Mouse (Mus musculus): ENCODE results near the gene Klc2. TPM values are rescaled to one million over a fixed set of nuclear protein-coding genes. Genes with fewer than 3 reads are reported as not detected.
"Not testable (repeated sequence)": the region's sequence is repeated elsewhere in the genome, so short reads cannot be mapped to it uniquely, and the experiment has no call there.

The Klc2 gene
- 10 to 100 TPM; 53.0 to 56.6 TPM for total RNA-seq (2021)
- long read RNA-seq, experiment 1, transcript Klc2-204 (16 exons, 3,169 nt), result major isoform, 13 of 28 reads
- long read RNA-seq, experiment 1, partial matches to known transcripts, result 2 of 28 reads
- long read RNA-seq, experiment 1, other reads (novel, unspliced or antisense), result 13 of 28 reads
- long read RNA-seq, experiment 2, transcript Klc2-204 (16 exons, 3,169 nt), result major isoform, 13 of 38 reads
- long read RNA-seq, experiment 2, partial matches to known transcripts, result 2 of 38 reads
- long read RNA-seq, experiment 2, other reads (novel, unspliced or antisense), result 23 of 38 reads

GRCm38 (mm10) chr19:5118384-5118698 is at the start of gene Klc2:
Gene Klc2 (minus strand): TSS chr19:5118560.
- intact Hi-C loops (cut with DNase I), result no loop called here
- no peak for DNase-seq

GRCm38 (mm10) chr19:5167477-5167876 is 49.1 kb upstream of the Klc2 start:
- no peak for DNase-seq
- intact Hi-C loops (cut with DNase I), result loop anchor here (5.0 kb wide), 1 partner anchor 485 kb away; no protein-coding TSS in a partner anchor

DNA sequence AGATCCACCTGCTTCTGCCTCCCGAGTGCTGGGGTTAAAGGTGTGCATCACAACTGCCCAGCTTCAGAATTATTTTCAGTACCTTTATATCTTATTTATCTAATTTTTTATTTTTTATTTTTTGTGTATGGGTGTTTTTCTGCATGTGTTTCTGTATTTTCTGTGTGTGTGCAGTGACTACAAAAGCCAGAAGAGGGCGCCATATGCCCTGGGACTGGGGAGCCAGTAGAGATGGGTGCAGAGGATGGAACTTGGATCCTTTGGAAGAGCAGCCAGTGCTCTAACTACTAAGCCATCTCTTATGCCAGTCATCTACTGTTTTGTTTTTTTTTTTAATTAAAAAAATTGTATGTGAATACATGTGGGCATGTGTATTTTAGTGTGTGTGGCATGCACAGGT is 46.0 kb upstream of the Klc2 start:
- DNase-seq, result no peak
- intact Hi-C loops (cut with DNase I), result no loop called here

- DNase-seq, result no peak
- intact Hi-C loops (cut with DNase I), result no loop called here
These were observed 43.6 kb upstream of the Klc2 start for GRCm38 (mm10) chr19:5161913-5162312.

DNA sequence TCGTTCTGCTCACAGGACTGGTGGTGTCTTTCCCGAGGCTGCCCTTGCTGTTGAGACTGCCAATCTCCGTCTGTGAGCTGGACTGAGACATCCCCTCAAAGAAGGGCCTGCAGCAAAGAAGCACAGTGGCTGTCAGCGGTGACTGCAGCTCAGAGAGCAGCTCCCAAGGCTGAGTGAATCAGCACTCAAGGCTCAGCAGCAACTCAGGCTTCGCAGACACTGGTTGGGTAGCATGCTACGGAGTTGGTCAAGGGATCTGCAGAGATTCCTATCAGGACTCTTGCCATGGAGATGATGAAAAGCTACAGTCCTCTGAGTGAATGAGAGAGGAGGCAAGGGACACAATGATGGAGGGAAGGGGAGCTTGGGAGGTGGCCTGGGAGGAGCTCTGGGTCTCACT is 33.9 kb upstream of the Klc2 start:
- no peak for DNase-seq
- intact Hi-C loops (cut with DNase I), result no loop called here

DNA sequence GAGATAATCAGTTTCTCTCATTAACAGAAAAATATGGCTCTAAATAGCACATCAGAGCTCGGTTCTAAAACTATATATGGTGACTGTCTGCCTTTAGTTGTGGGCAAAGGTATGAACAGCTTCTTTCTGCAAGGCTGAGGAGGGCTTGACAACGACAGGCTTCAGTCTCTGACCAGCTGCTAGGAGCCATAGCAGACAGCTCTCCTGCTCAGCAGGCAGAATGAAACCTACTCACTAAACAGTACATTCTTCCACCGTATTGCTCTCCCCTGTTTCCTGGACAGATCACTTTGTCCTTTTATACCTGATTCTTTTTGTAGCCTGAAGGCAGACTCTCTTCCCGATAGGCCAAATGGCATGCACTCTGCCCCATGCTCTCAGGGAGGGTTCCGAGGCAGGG is 33.4 kb upstream of the Klc2 start:
- no peak for DNase-seq
- intact Hi-C loops (cut with DNase I), result no loop called here

- intact Hi-C loops (cut with DNase I), result no loop called here
- peak in 1 of 2 experiments; percentile 30 for DNase-seq
These were observed 33.0 kb upstream of the Klc2 start for GRCm38 (mm10) chr19:5151331-5151730.

DNA sequence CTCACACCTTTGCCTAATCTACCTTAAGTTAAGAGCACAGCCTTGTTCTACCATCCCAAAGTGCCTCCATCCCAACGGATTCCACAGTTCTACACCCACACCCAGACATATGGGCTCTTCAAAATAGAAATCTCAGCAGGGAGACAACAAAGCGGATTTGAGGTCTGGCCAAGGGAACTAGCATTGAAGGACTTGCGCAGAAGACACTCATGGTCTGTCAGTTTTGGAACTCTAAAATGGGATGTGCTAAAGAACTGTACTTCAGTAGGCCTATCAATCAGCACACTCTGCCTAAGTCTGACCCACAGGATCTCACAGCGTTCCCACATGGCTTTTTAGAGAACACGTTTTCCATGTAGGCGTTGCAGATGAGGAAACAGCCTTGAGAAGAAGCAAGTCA is 32.0 kb upstream of the Klc2 start:
- intact Hi-C loops (cut with DNase I), result no loop called here
- DNase-seq, result no peak

DNA sequence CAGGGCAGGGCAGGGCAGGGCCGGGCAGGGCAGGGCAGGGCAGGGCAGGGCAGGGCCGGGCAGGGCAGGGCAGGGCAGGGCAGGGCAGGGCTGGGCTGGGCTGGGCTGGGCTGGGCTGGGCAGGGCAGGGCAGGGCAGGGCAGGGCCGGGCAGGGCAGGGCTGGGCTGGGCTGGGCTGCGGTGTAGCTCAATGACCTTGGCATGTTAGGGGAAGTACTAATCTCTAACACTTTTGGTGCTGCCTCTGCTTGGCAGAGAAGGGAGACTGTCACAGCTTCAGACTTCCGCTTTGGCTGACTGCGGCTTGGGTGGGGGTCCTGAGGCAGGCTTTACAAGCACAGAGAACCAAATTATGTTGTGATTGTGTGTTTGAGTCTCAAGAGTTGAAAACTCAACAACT is 30.7 kb upstream of the Klc2 start:
- intact Hi-C loops (cut with DNase I); DNase-seq: not testable (repeated sequence)

DNA sequence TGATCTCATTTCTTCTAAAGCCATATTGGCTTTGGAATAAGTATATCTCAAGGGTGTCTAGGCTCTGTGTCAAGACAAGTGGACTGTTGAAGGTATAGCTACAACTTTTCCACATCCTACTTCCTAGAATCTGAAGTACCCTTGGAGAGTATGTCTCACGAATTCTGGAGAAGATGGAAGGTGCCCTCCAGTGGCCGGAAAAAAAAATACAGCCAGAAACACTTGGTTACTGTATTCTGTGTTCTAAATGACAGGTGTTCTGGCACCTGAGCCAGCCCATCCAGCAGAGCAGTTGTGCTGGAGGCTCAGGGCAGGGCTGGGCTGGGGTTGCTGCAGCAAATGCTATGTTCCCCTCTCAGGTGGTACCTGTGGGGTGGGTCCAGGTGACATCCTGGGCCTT is 21.3 kb upstream of the Klc2 start:
- intact Hi-C loops (cut with DNase I), result loop anchor here (2.0 kb wide), 1 partner anchor 23 kb away; no protein-coding TSS in a partner anchor

DNA sequence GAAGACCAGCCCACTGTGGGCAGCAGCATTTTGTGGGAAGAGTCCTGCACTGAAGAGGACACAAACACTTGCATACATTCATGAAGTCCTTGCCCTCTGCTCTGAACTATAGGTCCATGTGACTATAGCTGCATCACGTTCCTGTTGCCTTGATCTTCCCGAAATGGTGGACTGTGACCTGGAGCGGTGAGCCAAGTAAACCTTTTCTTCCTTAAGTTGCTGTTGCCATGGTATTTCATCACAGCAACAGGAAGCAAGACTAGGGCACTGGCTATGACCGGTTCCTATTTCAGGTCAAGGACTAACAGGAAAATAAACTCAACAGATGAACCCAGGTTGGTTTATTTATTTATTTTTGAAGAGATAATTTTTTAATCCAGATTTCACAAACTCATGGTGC is 12.9 kb upstream of the Klc2 start:
- DNase-seq, result no peak
- intact Hi-C loops (cut with DNase I), result no loop called here

More for the DNA sequence above, 21.3 kb upstream of the Klc2 start:
- peak in 1 of 2 experiments; percentile 24 for DNase-seq

DNA sequence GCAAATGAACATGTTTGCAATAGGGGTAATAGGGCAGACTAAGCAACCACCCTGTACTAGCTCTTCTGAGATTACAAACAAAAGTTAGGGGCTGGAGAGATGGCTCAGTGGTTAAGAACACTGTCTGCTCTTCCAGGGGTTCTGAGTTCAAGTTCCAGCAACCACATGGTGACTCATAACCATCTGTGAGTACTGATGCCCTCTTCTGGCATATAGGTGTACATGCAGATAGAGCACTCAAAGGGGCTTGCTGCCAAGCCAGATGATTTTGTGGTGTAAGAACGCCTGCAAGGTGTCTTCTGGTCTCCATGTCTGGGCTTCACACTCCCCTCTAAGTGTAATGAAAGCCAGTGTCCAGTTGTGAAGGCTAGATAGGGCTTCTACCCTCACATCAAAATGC is 11.4 kb upstream of the Klc2 start:
- intact Hi-C loops (cut with DNase I), result no loop called here
- DNase-seq, result no peak

- intact Hi-C loops (cut with DNase I), result no loop called here
- no peak for DNase-seq
These were observed 5.8 kb upstream of the Klc2 start for GRCm38 (mm10) chr19:5124055-5124614.

GRCm38 (mm10) chr19:5123241-5123640 is 4.9 kb upstream of the Klc2 start:
- no peak for DNase-seq
- intact Hi-C loops (cut with DNase I), result no loop called here

- intact Hi-C loops (cut with DNase I), result no loop called here
- no peak for DNase-seq
These were observed 4.1 kb upstream of the Klc2 start for GRCm38 (mm10) chr19:5122492-5122891.

GRCm38 (mm10) chr19:5117494-5118383 is 621 bp downstream of the Klc2 start:
- intact Hi-C loops (cut with DNase I), result loop anchor here (2.0 kb wide), 1 partner anchor 23 kb away; no protein-coding TSS in a partner anchor

DNA sequence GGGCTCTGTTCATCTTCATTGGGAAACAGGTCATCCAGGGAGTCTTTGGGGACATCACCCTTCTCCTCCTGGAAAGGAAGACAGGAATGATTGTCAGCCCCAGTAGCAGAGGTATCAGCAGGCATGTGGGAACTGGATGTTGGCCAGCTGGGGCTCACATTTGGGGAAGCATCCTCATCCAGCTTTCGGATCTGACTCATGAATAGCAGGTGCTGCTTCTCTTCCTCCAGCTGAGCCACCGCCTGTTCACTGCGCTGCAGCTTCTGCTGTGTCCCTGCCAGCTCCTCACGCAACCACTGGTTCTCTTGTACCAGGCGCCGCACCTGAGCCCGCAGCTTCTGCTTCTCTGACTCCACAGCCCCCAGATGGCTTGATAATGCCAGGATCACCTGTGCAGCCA is 4.6 kb downstream of the Klc2 start:
- no peak for DNase-seq
- intact Hi-C loops (cut with DNase I), result no loop called here

More at GRCm38 (mm10) chr19:5117494-5118383, 621 bp downstream of the Klc2 start:
- DNase-seq, result peak; percentile 81 to 82

- intact Hi-C loops (cut with DNase I), result no loop called here
These were observed 8.5 kb downstream of the Klc2 start for GRCm38 (mm10) chr19:5109659-5110453.

DNA sequence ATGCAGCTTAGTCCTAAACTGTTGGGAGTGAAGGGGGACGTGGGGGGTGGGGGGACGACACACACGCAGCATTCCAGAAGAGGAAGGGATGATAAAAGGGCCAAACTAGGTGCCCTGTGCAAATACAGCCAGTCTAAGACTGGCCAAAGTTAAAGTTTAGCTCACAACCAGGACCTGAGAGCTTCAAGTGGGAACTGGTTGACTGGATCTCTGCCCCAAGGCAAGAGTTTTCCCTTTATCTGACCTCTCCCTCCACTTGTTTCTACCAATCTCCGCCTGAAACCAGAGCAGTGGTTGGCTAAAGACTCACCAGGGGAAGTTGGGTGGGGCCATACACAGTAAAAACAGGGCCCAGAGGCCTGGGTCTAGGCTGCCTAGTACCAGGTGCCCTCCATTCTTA is 9.7 kb downstream of the Klc2 start:
- intact Hi-C loops (cut with DNase I), result no loop called here
- DNase-seq, result no peak

More at GRCm38 (mm10) chr19:5109659-5110453, 8.5 kb downstream of the Klc2 start:
- no peak for DNase-seq

DNA sequence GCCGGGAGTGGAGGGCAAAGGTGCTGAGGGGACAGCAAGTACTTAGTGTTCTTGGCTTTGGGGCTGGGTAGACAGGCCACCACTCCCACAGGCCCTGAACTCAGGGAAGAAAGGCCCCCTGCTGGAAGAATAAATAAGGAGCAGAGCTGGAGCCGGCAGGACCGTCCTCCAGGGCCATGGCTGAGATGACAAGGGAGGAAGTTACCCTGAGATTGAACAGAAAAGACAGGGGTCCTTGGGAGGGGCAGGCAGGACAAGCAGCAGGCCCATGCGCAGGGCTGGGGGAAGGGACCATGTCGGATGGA is 10.1 kb downstream of the Klc2 start:
- no peak for DNase-seq
- intact Hi-C loops (cut with DNase I), result no loop called here
